Mouse (Mus musculus): ENCODE data around the gene Polr2l. TPM values are rescaled to one million over a fixed set of nuclear protein-coding genes. Genes with fewer than 3 reads are reported as not detected.

Polr2l gene
- total RNA-seq, 2 experiments from 2014 or later, result 58.3 to 59.7 TPM

DNA sequence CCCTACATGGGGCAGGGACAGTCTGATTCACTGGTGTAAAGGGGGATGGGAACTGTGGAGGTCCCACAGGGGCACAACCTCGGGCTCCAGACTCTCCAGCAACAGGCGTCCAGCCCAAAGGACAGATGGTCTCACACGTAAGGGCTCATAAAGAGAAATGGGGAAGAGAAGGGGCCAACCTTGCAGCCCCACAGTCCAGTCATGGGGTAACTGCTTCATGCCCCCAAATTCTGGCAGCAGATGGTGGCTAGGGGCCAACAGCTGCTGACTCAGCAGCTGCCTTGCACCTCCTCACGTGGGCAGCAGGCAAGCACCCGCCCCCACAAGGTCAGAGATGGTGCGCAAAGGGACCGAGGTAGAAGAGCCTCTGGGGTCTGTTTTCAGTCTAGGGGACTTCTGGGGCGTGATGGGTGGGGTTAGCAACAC lies 42.7 kb downstream of the Polr2l start:
- peak; percentile 88 for DNase-seq

GRCm38 (mm10) chr7:141431434-141432185 lies 43.3 kb downstream of the Polr2l start:
- no peak for DNase-seq

- no peak for DNase-seq
Observed at GRCm38 (mm10) chr7:141430585-141431240, 44.2 kb downstream of the Polr2l start.

- peak; percentile 68 for DNase-seq
Observed at GRCm38 (mm10) chr7:141429840-141430584, 44.9 kb downstream of the Polr2l start.

GRCm38 (mm10) chr7:141429310-141429709 lies 45.6 kb downstream of the Polr2l start, which contains the start of gene Cend1:
Gene Cend1 (minus strand): TSS chr7:141429491.
- DNase-seq, result peak; percentile 60

GRCm38 (mm10) chr7:141428701-141429100 lies 46.2 kb downstream of the Polr2l start:
- DNase-seq, result no peak

GRCm38 (mm10) chr7:141426948-141427730 lies 47.8 kb downstream of the Polr2l start:
- no peak for DNase-seq

GRCm38 (mm10) chr7:141423811-141424210 lies 51.1 kb downstream of the Polr2l start:
- DNase-seq, result no peak

Other genes with a start within 250 kb of the Polr2l start
- 10 to 100 TPM; 69.9 to 75.3 TPM for gene Phrf1, start 246.3 kb downstream of the Polr2l start, total RNA-seq (2021)
- gene Irf7, start 208.7 kb downstream of the Polr2l start, total RNA-seq (2021), result 1 to 10 TPM; 3.7 to 4.8 TPM
- 1 to 10 TPM; 5.6 to 6.9 TPM for gene Cdhr5, start 198.3 kb downstream of the Polr2l start, total RNA-seq (2021)
- 1 to 10 TPM; 2.8 to 3.2 TPM for gene Sct, start 196.0 kb downstream of the Polr2l start, total RNA-seq (2021)
- under 1 TPM in 1 of 2 experiments, not detected in 1; 0.36 TPM for gene Drd4, start 183.1 kb downstream of the Polr2l start, total RNA-seq (2021)
- gene Deaf1, start 147.4 kb downstream of the Polr2l start, total RNA-seq (2021), result 10 to 100 TPM; 39.9 to 59.2 TPM
- 10 to 100 TPM; 22.1 to 31.6 TPM for gene Tmem80, start 147.4 kb downstream of the Polr2l start, total RNA-seq (2021)
- gene Eps8l2, start 136.3 kb downstream of the Polr2l start, total RNA-seq (2021), result 1 to 10 TPM; 4.6 to 7.1 TPM
- gene Taldo1, start 82.9 kb downstream of the Polr2l start, total RNA-seq (2021), result 100 to 1,000 TPM; 466 to 479 TPM
- 10 to 100 TPM; 26.2 to 39.2 TPM for gene Gatd1, start 61.0 kb downstream of the Polr2l start, total RNA-seq (2021)
- gene Cend1, start 45.6 kb downstream of the Polr2l start, total RNA-seq (2021), result 1 to 10 TPM; 2.5 to 6.4 TPM
- gene Slc25a22, start 37.2 kb downstream of the Polr2l start, total RNA-seq (2021), result 10 to 100 TPM; 60.2 to 74.3 TPM
- 1 to 10 TPM; 2.4 to 7.3 TPM for gene Pidd1, start 31.1 kb downstream of the Polr2l start, total RNA-seq (2021)
- 1,000 to 10,000 TPM; 1,282 to 1,421 TPM for gene Rplp2, start 27.8 kb downstream of the Polr2l start, total RNA-seq (2021)
- gene Pnpla2, start 19.9 kb downstream of the Polr2l start, total RNA-seq (2021), result 1,000 to 10,000 TPM; 1,181 to 1,292 TPM
- gene Cracr2b, start 14.0 kb downstream of the Polr2l start, total RNA-seq (2021), result 10 to 100 TPM; 16.8 to 19.6 TPM
- gene Cd151, start 7.7 kb downstream of the Polr2l start, total RNA-seq (2021), result 100 to 1,000 TPM; 184 to 198 TPM
- gene Tspan4, start 108 bp upstream of the Polr2l start, total RNA-seq (2021), result 10 to 100 TPM; 53.8 to 57.1 TPM
- gene Chid1, start 64.7 kb upstream of the Polr2l start, total RNA-seq (2021), result 10 to 100 TPM; 45.6 to 54.2 TPM
- 10 to 100 TPM; 68.5 to 70.2 TPM for gene Ap2a2, start 87.0 kb upstream of the Polr2l start, total RNA-seq (2021)
- gene Muc6, start 180.2 kb upstream of the Polr2l start, total RNA-seq (2021), result under 1 TPM in 1 of 2 experiments, not detected in 1; 0.06 TPM
- gene Muc2, start 215.2 kb upstream of the Polr2l start, total RNA-seq (2021), result 1 to 10 TPM; 1.8 to 1.9 TPM